Mouse (Mus musculus): ENCODE measurements around the gene Plekhb2.

Gene Plekhb2

DNA sequence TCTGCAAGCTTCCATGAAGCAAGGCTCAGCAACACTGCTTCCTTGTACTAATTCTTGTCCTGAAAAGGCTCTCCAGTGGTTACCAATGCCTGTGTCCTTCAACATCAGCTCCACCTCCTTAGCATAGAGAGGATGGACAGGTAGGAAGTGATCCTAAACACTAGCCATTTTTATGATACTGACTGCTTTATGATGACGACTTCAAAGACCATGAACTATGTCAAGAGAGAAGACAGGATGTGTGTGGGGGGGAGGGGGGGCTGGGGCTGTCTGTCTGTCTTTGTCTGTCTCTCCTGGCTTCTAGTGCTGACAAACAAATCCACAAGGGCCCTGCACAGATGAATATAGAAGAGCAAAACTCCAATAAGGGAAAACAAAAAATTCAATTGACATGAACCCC is 18.4 kb upstream of the Plekhb2 start:
- DNase-seq (ENCODE audit: low spot score in 2 of 2), result no peak

DNA sequence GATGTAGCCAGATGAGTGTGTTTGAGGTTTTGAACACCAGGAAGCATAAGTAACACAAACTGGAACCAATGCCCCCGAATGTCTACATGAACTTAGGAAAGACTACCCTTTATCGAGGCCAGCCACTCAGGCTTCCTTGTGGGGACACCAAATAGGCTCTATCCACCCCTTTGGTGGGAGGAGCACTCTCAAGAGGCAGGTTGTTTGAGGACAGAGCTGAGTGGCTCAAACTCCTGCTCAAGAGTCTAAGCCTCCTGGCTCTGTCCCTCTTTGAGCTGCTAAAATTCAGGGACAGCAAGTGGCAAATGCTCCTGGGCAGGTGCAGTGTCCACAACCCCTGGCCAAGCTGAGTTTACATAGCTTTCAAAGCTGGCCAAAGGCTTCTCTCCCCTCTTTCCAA is 14.9 kb upstream of the Plekhb2 start:
- no peak for DNase-seq (ENCODE audit: low spot score in 2 of 2)

DNA sequence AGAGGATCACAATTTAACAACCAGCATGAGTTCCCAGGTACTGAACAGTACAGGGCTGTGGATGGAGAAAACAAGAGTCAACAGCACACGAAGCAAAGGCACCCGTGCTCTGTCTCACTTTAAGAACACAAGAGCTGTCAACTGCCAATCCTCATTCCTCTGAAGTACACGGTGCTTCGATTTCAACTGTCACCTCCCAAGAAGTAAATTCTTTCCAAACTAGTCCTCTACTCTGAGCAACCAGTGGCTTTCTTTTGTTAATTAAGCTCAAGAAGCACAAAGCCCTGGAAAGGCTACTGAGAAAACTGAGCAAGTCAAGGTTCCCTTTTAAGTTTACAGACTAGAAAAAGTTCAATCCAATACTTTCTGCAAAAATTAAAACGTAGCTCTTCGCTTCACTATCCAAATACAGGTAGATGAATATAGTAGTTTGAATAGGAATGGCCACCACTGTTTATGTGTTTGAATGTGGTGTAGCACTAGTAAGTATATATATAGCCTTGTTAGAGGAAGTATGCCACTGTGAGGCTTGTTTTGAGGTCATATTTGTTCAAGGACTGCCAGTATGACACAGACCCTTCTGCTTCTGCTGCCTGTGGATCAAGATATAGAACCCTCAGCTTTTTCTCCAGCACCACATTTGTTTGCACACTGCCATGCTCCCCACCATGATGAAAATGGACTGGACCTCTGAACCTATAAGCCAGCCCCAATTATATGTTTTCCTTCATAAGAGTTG is 11.7 kb upstream of the Plekhb2 start:
- no peak for DNase-seq (ENCODE audit: low spot score in 2 of 2)

DNA sequence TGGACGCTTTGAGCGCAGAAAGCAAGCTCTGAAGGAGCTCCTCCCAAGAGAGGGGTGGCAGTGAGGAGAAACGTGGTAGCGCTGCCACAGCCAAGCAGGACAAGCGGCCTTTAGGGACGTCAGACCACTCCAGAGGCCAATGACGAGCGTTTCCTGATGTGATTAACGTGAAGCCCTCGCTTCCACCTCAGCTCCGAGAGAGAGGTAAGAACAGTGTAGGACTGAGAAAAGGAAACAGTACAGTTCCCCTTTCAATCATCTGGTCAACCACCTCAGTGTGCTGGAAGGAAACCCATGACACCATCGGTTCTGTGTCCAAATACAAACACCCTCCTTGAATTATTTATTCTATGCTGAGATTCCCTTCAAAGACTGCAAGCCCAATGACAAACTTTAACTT is 10.5 kb upstream of the Plekhb2 start:
- DNase-seq (ENCODE audit: low spot score in 2 of 2), result no peak

DNA sequence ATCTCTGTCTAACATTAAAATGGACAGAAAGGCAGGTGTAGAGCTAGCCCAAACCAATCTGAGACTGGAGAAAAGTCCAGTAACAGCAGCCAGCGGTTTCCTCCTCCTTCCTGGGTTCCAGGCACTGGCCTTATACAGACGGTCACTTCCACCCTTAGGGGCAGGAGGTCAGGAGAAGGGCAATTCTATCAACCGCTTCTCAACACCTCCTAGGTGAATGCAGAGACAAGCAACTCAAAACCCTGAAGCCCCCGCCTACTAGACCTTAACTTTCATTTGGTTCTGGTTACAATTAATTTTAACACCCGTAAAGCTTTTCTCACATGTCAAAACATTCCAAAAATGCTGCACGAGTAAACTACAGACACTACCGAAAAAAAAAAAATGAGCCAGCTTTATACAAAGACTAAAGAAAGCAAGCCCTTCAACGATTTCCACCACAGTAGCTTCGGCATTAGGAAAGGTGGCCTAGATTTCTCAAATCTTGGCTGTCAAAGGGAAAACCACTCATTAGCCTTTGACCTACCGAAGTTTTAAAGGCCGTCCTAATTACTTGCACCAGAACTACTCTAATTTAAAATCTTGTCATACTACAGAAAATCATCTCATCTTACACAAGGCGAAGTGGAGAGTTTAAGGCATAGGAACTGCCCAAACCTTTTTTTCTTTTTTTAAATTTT is 7.9 kb upstream of the Plekhb2 start:
- DNase-seq (ENCODE audit: low spot score in 2 of 2), result no peak

DNA sequence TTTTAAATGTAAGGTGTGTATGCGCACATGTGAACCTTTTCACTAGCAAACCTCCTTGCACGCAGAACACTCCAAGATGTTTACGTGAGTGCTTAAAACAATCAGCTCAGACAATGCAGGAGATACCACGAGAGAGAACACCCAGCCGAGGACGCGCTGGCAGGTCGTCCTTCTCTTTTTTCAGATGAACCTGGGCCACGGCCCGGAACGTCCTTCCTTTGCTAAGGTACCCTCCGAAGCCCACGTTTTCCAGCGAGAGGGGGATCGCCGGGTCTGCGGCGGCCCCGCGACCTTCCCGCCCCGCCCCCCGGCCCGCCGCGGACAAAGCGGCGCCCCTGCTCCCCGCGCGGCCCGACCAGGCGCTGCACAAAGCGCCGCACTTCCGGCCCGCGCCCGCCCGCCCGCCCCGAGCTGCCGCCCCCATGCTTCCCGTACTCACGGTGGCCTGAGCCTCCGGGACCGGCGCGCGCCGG is 7.4 kb upstream of the Plekhb2 start:
- peak in 1 of 2 experiments; percentile 55 for DNase-seq (ENCODE audit: low spot score in 2 of 2)

DNA sequence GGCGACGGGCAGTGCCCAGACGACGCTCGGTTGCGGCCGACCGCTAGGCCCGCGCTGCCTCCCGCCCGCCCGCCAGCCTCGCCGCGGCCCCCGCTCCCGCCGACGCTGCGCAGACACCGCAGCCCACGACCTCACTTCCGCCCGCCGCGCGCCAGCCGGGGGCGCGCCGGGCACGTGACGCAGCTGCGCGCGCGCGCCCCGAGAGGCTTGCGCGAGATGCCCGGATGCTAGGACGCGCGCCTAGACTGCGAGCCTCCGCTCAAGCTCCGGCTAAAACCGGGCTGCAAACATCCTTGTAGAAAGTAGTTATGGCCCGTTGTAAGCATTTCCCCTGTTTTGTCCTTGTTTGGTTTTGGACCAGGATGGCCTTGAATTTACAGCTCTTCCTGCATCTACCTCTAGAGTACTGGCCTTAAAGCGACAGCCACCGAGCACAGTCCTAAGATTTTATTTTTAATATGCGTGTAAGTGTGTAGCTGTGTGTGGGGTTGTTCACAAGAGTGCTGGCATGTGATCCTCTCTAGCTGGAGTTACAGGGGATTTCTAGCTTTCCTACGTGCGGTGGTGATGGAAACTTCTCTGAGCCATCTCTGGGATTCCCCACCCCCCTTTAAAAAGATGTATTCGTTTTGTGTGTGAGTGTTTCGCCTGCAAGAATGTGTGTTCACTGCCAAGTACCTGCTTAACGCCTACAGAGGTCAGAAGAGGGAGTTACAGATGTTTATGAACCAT is 6.7 kb upstream of the Plekhb2 start, which contains the start of gene Fam168b:
Fam168b (minus strand) TSS at position 179 of the 732 bp plus-strand sequence.
- peak; percentile 68 to 90 for DNase-seq (ENCODE audit: low spot score in 2 of 2)

DNA sequence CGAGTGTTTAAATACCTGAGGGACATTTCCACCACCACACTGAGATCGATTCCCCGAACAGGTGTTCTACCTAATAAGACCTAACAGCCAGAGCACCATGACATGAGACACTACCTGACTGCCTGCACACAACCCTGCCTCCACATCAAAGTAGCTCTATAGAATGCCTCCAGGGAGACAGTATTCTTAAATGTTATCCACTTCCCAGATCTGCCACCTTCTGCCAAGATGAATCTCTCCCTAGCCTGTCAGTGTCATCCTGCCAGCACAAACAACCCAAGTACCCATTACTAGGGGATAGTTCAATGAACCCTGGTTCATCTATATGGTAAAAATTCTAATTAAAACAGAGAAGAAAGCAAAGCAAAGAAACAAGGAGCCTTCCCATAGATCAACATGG is 2.7 kb upstream of the Plekhb2 start:
- no peak for DNase-seq (ENCODE audit: low spot score in 2 of 2)

DNA sequence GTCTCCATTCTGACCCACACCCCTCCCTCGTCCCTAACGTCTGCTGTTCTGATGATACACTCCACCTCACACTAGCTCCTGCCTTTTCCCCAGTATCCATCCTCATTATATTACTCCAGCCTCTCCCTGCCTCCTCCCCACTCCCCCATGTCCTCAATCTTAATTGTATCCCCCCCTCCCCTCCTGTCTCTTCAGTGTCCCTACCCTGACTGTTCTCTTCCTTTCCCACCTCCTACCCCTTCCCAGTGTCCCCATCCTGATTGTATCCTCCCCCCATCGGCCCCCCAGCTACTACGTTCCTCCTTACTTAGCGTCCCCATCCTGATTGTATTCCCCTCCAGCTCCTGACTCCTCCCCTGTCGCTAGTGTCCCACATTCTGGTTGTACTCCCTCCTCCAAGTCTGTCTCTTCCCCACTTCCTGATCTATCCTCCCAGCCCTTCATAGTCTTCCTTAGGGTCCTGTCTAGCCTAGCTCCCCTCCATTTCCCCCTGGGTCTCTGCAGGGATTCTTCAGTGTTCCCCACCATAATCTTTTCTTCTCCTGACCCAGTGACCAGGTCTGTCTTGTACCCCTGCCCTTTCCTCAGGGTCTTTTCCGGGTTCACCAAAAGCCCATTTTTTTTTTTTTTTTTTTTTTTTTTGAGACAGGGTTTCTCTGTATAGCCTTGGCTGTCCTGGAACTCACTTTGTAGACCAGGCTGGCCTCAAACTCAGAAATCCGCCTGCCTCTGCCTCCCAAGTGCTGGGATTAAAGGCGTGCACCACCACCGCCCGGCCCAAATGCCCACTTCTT is 764 bp downstream of the Plekhb2 start:
- DNase-seq (ENCODE audit: low spot score in 2 of 2), result no peak

DNA sequence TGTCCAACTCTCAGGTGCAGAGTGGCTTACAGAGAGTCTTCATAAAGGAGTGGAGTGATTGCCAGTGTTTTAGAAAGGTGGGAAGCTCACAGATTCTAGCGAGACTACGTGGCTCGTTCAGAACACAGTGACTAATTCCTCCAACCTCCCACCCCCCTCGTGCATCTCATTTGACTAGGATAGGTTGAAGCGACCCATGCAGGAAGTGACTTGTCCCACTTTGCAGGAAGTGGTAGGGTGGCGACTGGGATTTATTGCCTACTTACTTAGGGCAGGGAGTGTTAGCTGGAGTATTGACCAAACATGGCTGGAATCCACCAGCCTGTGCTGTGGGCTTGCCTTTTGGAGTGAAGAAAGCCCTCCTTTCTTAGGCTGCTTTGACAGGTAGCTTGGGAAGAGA is 1.8 kb downstream of the Plekhb2 start:
- no peak for DNase-seq (ENCODE audit: low spot score in 2 of 2)

DNA sequence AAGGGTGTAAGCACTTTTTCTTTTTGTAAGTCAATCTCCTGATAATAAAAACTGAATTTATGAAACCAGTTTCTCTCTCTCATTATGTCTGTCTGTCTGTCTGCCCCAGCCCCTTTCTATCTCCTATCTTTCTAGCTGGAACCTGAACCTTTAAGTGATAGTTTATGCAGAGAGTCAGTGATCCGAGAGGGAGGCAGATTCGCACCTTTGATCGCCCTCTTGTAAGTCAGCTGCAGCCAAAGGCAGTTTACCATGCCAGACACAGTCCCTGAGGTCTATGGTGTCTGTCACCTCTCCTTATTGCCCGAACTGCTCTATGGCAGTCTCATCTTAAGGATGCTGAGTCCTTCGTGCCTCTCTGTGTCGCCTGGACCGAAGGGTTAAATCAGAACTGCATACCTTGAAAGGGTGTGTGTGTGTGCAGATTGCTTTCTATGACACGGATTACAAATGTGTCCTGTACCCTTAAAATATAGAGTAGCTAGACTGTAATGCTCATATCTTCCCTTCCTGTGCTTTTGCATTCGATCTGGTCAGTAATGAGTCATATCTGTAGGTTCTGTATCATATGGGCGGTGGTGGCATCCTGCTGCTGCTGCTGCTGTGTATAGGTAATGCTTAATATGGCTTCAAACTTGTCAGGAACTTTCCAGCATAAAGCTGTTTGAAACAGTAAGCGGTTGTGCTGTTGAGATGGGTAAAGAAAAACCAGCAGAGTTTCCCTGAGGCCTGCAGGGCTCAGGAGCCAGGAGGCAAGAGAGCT is 2.5 kb downstream of the Plekhb2 start:
- DNase-seq (ENCODE audit: low spot score in 2 of 2), result no peak

DNA sequence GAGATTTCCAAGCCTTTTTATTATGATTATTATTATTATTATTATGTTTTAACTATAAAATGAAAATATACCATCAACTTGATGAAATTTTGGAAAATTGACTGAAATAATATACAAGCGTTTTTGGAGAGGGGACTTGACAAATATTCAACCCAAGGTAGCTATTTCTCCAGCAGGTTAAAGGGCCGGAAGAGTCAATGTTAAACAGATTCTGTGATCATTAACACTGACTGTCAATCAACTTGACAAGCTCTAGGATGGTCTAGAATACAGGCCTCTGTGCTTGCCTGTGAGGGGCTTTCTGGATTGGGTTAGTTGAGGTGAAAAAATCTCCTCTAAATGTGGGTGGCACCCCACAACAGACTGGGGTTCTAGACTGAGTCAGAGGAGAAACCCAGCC is 4.0 kb downstream of the Plekhb2 start:
- no peak for DNase-seq (ENCODE audit: low spot score in 2 of 2)

DNA sequence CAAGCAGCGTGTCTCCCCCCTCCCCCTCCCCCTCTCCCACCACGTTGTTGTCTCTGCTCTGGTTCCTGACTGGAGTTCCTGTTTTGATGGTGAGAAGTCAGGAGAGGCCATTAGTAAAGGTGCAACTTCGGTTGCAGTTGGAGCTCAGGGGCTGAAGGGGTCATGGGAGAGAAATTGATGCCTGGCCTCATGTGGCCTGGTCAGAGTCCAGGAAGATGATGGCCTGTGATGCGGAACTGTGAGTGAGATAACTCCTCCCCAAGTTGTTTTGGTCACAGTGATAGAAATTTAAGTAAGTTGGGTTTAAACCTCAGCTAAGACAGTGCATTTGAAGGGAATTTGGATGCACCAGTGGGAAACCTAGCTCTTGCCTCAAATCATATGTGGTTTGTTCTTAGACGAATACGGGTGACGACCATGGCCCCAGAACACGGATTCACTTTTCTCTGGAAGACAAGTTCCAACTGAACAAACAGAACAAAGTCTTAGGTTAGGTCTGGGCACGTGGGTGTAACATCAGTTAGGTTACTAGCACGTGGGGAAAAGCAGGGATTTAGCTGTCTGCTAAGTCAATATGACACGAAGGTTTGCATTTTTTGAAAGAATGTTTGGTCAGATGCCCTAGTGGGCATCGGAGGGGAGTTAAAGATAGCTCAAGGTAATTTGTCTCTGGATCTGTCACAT is 5.4 kb downstream of the Plekhb2 start:
- no peak for DNase-seq (ENCODE audit: low spot score in 2 of 2)

DNA sequence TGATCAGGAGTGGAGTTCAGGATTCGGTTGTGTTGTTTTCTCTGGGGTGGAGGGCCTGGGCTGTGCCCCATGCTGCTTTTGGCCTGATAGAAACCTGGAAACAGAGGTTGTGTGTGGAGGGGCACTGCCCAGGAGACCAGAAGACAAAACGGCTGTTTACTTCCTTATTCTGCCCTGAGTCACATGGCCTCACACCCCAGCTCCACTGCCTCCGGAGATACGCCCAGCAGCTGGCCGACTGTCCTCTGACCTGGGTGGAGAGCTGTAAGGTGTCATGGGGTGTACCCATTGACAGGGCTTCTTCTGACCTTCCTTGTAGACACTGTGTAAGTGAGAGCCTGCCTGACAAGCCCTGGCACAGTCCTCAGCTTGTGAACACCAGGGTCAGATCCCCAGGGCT is 8.9 kb downstream of the Plekhb2 start:
- DNase-seq (ENCODE audit: low spot score in 2 of 2), result no peak

DNA sequence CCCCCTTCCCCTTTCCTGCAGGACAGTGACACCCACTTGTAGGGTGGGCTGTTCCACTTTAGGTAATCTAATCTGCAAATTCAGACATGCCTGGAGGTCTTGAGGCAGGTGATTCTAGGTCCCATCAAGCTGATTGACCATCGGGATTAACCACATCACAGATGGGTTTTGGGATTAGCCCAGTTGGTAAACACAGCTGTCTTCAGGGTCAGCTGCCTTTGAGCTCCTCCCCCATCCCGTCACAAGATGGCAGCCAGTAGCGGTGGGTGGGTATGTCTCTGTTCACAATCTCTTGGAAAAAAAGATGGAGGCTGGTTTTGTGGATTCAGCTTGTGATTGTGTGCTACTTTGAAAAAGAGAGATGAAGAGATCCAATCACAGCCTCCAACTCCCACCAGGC is 10.0 kb downstream of the Plekhb2 start:
- no peak for DNase-seq (ENCODE audit: low spot score in 2 of 2)

DNA sequence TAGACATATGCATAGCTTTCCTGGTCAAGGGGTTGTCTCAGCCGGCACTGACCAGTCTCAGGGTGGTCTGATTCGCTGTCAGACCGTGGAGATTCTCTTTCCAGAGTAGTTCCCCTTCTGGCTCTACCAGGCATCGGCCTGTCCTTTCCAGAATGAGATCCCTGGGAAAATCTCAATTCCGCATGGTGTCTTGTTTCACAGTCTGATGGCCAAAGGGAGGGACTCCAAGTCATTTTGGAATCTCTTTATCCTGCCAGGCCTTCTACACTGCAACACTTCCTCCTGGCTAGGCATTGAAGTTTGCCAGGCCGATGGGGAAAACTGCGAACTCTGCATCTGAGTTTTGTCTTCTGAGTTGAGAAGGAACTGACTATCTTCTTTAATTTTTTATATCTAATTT is 10.4 kb downstream of the Plekhb2 start:
- no peak for DNase-seq (ENCODE audit: low spot score in 2 of 2)

DNA sequence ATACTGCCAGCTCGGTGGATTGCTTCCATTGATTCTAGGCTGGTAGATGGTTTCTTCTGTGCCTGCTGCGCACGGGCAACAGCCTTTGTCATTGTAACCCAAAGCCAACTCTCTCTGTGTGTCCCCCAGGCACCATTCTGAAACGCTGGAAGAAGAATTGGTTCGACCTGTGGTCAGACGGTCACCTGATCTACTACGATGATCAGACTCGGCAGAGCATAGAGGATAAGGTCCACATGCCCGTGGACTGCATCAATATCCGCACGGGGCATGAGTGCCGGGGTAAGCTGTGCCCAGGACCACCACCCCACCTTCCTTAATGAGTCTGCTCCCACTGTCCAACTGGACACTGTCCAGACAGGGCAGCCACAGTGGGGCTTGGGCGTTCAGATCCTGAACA is 13.1 kb downstream of the Plekhb2 start:
- no peak for DNase-seq (ENCODE audit: low spot score in 2 of 2)

DNA sequence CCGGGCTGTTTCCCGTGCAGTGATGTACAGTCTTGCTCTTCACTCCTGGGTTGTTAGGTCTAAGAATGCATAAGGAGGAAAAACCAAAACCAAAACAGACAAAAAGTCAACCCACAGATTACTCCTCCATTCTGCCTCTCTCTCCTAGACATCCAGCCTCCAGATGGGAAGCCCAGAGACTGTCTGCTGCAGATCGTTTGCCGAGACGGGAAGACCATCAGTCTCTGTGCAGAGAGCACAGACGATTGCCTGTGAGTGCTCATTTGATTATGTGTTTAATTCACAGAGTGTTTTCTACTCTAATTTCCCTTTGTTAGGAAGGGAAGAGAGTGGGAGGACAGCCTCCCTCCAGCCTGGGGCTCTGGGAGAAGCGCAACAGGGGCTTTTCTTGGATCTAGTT is 13.5 kb downstream of the Plekhb2 start:
- DNase-seq (ENCODE audit: low spot score in 2 of 2), result no peak

DNA sequence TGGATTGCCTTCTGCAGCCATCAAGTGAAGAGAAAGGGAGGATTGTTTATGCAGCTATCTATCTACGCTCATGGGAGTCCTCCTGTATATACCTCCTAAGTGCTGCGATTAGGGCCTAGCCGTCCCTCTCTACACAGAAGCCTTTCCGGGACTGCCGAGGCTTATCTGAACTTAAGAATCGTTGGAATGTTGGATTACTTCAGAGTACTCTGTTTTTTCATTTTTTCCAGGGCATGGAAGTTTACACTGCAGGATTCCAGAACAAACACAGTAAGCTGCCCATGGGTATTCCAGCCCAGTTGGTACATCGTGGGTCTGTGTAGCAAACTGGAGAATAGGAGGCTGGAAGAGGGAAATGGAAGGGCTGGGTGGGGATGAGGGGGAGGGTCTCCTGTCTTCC is 14.5 kb downstream of the Plekhb2 start:
- DNase-seq (ENCODE audit: low spot score in 2 of 2), result no peak

DNA sequence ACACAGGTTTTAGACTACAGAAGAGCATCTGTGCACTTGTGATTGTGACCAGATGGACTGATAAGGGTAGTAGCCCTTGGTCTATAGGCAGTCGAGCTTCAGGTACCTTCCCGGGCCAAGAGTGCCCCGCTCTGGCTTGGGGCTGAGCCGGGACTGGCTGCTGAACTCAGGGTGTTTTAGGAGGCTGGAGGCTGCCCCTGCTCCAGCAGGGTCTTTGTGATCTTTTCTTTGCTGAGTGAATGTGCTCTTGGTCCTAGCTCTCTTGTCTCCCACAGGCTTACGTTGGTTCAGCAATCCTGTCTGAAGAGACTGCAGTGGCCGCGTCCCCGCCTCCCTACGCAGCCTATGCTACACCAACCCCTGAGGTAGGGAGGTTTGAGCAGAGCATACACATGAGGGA is 16.1 kb downstream of the Plekhb2 start:
- no peak for DNase-seq (ENCODE audit: low spot score in 2 of 2)

Data from cerebellum, postnatal 4 days (tissue).